Mouse (Mus musculus) inflammation-experienced regulatory T-cells, adult 6 months (primary cell): Measurements from ENCODE around the gene Inpp5a. TPM values are rescaled to one million over a fixed set of nuclear protein-coding genes. Genes with fewer than 3 reads are reported as not detected.
A peak's percentile ranks its signal among the peaks of the same experiment; 100 is the strongest.

ENCODE experiments used
- ATAC-seq: one replicate; pipeline ENCODE4 v1.8.0; 2017
- polyA plus RNA-seq, 3 experiments: library from polyadenylated mRNA; unstranded; fragments of 100-300 nt; shearing (Covaris generic); gene quantifications; one replicate each; pipeline ENCODE4 v1.2.1; 2017

Gene Inpp5a
- 1 to 10 TPM; 2.5 to 9.3 (median 7.2) TPM for polyA plus RNA-seq

DNA sequence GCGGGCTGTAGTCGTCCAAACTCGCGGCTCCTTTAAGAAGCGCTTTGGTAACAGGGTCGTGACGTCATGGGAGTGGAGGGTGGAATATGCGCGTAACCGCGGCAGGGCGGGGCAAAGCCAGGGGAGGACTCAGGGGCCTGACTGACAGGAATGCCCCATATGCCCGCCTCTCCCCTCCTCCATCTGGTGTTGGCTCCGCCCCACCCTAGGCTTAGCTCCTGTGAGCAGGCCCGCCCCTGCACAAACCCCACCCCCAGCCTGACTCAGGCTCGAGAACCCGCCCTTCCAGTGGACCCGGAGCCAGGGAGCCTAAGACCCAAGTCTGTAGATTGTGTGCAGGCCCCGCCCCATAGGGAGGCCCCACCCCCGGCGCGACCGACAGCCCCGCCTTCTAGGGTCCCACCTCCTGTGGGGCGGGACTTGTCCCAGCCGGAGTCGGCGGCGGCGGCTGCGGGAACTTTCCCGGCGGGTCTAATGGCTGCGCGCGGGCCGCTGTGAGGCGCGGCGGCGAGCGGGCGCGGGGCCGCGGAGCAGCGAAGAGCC is at the start of gene Inpp5a:
Inpp5a (plus strand) TSS at position 440 of the 543 bp plus-strand sequence.
- ATAC-seq = peak; percentile 91

GRCm38 (mm10) chr7:139339184-139339583 is 49.7 kb upstream of the Inpp5a start:
- ATAC-seq = no peak

DNA sequence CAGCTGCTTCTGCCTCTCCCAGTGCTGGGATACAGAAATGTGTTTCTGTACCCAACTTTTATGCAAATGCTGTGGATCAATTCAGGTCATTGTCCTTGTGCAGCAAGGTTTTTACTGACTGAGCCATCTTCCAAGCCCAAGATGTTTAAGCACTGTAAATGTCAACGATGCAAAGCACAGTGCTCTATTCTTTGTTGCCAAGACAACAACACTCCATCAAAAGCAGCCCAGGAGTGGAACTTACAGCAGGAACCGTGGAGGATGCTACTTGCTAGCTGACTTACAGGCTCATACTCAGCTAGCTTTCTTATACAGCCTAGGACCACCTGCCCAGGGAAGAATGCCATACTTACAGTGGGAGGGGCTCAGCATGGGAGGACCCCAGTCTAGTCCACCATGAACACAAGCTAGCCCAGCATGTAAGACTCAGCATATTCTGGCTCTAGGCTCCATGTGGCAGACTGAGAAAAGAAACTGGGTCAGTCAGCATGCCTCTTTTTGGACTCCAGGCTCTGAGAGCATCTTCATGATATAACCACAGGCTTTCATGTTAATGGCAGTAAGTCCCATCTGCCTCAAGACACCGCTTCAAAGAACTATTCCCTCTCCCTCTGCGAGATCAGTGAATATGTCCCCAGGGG is 47.8 kb upstream of the Inpp5a start:
- no peak for ATAC-seq

DNA sequence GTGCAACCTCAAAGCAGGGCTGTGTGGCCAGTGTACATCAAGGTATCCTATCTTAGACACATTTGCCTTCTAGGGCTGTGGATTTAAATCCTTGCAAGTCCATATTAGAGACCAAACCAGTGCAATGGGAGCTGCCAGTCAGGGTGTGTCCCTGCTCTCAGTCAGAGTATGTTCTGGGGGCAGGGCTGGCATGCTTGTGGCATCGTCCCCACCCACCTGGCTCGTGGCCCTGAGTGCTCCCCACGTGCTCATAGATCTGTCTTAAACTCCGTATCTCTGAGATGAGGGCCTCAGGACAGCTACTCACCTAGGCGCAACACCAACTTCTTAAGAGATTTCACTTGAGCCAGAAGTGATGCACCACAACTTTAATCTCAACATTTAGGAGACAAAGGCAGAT is 46.1 kb upstream of the Inpp5a start:
- no peak for ATAC-seq

GRCm38 (mm10) chr7:139347051-139347450 is 41.9 kb upstream of the Inpp5a start:
- ATAC-seq = no peak

DNA sequence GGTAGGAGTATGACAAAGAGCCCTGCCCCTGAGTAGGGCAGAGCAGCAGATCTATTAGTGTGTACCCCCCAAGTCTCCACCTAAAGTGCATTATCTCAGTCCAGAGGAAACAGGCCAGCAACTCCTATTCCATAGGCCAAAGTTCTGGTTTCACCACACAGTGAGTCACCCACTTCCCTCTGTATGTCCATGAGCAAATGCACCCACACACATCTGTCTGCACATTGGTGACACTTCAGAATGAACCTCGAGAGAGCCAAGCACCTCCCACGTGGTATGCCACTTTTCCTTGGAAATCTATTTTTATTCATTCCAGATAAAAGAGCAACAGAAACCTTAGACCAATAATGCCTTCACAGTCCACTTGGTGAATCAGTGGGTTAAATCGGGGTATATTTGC is 38.3 kb upstream of the Inpp5a start:
- no peak for ATAC-seq

GRCm38 (mm10) chr7:139354370-139355139 is 34.4 kb upstream of the Inpp5a start:
- no peak for ATAC-seq

- ATAC-seq = no peak
Observed at GRCm38 (mm10) chr7:139357043-139357442, 31.9 kb upstream of the Inpp5a start.

GRCm38 (mm10) chr7:139359906-139360305 is 29.0 kb upstream of the Inpp5a start:
- no peak for ATAC-seq

GRCm38 (mm10) chr7:139360890-139361559 is 27.9 kb upstream of the Inpp5a start:
- ATAC-seq = no peak

GRCm38 (mm10) chr7:139361799-139362198 is 27.1 kb upstream of the Inpp5a start:
- ATAC-seq = no peak

- ATAC-seq = no peak
Observed at GRCm38 (mm10) chr7:139362514-139362913, 26.4 kb upstream of the Inpp5a start.

DNA sequence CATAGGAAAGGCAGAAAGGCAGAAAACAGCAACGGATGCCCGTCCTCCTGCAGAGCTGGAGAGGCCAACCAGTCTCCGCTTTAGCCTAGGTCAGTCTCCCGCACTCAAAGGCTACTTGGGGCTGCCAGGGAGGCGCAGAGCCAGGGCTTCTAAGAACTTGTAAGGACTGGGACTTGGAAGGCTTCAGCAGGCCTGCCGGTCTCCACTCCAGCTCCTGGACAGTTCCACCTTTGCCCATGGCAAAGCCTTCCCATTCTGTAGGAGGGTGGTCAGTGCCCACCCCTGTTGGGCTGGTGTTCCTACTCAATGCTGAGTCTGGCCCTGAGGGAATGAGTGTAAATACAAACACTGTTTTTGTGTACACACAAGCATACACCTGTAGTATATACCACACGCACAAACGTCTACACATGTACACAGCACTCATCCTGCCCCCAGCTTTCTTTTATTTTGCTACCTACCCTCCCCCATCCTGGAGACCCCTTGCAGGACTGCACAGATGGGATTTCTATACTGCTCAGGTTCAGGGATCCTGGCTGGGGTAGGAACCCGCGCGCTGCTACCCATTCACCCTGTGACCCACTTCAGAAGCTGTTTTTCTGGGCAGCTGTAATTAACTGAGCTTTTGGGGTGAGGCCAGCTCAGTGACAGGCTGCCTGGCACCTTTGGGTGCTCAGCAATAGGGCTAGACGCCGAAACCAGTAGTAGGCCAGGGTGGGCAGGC is 25.5 kb upstream of the Inpp5a start:
- ATAC-seq = no peak

DNA sequence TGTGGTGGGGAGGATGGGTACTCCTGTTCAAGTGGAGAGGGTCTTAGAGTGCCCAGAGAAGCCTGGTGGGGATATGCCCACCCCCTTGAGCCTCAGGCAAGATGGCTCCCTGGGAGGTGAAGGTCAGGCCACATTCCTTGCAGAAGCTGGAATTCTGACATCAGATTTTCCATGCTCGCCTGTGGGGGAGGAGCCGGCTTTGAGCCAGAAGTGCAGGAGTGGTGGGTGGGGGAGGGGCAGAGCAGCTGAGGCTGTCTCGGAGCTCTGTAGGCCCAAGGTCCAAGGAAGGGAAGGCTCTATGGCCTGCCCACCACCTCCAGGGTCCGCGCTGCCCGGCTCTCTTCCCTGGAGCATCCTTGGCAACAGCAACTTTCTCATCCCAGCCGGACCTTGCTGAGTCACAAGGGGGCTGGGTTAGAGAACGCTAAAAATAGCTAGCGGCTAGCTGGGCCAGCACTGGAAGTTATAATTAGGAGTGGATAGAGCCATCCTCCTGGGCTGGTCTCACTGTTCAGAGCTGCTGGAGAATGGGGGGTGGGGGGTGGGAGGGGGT is 24.8 kb upstream of the Inpp5a start:
- ATAC-seq = no peak

GRCm38 (mm10) chr7:139364936-139365830 is 23.7 kb upstream of the Inpp5a start:
- no peak for ATAC-seq

DNA sequence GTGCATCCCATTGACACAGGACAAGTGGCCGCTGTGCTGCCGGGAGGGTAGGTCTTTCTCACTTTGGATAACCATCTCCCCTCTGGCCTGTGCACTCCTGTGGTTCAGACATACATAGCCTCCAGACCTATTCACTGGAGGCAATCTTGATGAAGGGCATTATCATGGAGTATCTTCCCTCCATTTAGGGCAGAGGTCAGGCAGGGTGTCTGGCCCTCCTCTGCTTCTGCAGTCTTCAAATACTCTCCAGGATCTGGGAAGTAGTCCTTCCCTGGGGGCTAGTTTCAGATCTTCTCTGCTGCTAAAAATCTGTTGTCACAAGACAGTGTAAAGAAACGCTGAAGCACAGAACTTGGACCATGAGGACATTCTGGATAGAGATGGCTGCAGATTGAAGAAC is 22.8 kb upstream of the Inpp5a start:
- no peak for ATAC-seq

- ATAC-seq = no peak
Observed at GRCm38 (mm10) chr7:139366549-139366948, 22.4 kb upstream of the Inpp5a start.

DNA sequence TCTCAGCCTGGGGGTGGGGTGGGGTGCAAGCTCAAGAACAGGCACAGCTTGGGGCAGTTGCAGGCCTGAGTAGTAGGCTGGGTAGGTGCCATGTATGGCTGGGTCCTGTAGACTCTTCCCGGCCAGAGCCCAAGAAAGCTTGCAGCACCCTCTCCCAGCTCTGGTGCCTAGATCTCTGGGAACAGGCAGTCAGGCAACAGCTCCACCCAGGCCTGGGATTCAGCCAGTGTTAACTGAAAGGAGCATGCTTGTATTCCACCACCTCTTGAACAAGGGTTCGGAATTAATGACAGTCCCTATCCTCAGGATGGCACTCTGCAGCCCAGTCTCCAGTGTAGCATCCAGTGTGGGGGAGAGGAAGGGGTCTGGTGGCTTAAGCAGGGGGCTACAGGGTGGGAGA is 20.7 kb upstream of the Inpp5a start:
- no peak for ATAC-seq

GRCm38 (mm10) chr7:139368722-139369380 is 20.1 kb upstream of the Inpp5a start:
- no peak for ATAC-seq

DNA sequence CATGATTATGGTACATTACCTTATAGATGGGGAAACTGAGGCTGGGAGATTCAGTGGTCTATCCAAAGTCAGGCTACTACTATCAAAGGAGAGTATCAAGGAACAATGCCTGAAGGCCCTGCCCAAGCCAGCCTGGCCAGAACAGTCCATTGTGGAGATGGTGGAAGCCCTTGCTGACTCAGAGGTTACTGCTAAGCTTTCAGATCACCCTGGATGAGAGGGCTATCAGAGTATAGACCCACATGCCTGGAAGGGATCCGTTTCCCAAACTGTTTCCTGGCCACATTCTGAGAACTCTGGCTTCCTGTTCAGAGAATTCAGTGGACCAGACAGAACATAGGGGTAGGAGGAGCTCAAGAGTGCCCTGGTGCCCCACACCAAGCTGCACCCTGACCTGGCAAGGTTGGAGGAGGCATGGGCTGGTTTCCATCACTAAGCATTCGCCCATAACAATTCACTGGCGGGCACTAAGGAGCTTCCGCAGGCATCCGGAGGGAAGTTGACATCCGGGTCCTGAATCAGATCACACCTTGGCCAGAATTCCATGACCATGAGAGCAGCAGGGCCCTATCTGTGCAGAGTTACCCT is 19.3 kb upstream of the Inpp5a start:
- no peak for ATAC-seq
